Mouse (Mus musculus) NIH3T3 (cell line): ENCODE measurements around the gene Gm3417.
"Not testable (repeated sequence)": the region's sequence is repeated elsewhere in the genome, so short reads cannot be mapped to it uniquely, and the experiment has no call there.

Experiments
- DNase-seq: peaks from one replicate; pipeline ENCODE4 v3.0.0-alpha.2; 2012; ENCODE audit warnings: low read depth

Gene Gm3417

GRCm38 (mm10) chr17:14978362-14979038, at the start of gene Gm3417, which contains the start of gene 9030025P20Rik:
Gm3417 (minus strand) TSS chr17:14978790.
9030025P20Rik (plus strand) TSS chr17:14978468.
- not testable (repeated sequence) for DNase-seq

GRCm38 (mm10) chr17:15025513-15025912, 46.9 kb upstream of the Gm3417 start:
- not testable (repeated sequence) for DNase-seq

- DNase-seq = not testable (repeated sequence)
Measured at GRCm38 (mm10) chr17:15024502-15025193, 46.1 kb upstream of the Gm3417 start.

- DNase-seq = not testable (repeated sequence)
Measured at GRCm38 (mm10) chr17:15023878-15024492, 45.4 kb upstream of the Gm3417 start.

GRCm38 (mm10) chr17:15021503-15022220, 43.1 kb upstream of the Gm3417 start:
- not testable (repeated sequence) for DNase-seq

- not testable (repeated sequence) for DNase-seq
Measured at GRCm38 (mm10) chr17:15009706-15010413, 31.3 kb upstream of the Gm3417 start, which contains the start of gene Gm3435. Gm3435 (plus strand) TSS chr17:15010176.

- DNase-seq = not testable (repeated sequence)
Measured at GRCm38 (mm10) chr17:15009088-15009487, 30.5 kb upstream of the Gm3417 start.

GRCm38 (mm10) chr17:15000047-15000446, 21.5 kb upstream of the Gm3417 start:
- not testable (repeated sequence) for DNase-seq

- not testable (repeated sequence) for DNase-seq
Measured at GRCm38 (mm10) chr17:14994140-14994539, 15.6 kb upstream of the Gm3417 start.

- not testable (repeated sequence) for DNase-seq
Measured at GRCm38 (mm10) chr17:14993139-14993832, 14.7 kb upstream of the Gm3417 start.

GRCm38 (mm10) chr17:14992522-14993138, 14.0 kb upstream of the Gm3417 start:
- not testable (repeated sequence) for DNase-seq

GRCm38 (mm10) chr17:14990116-14990702, 11.6 kb upstream of the Gm3417 start:
- not testable (repeated sequence) for DNase-seq

GRCm38 (mm10) chr17:14977718-14978361, 750 bp downstream of the Gm3417 start:
- DNase-seq = not testable (repeated sequence)

- DNase-seq = not testable (repeated sequence)
Measured at GRCm38 (mm10) chr17:14968373-14968913, 10.1 kb downstream of the Gm3417 start.

GRCm38 (mm10) chr17:14961557-14962154, 16.9 kb downstream of the Gm3417 start:
- not testable (repeated sequence) for DNase-seq

- DNase-seq = peak; percentile 51
Measured at GRCm38 (mm10) chr17:14960951-14961556, 17.5 kb downstream of the Gm3417 start, which contains the start of gene Phf10. Phf10 (minus strand) TSS chr17:14961273.

GRCm38 (mm10) chr17:14960520-14960919, 18.1 kb downstream of the Gm3417 start:
- DNase-seq = peak; percentile 29

- DNase-seq = peak; percentile 56
Measured at GRCm38 (mm10) chr17:14959979-14960378, 18.6 kb downstream of the Gm3417 start.
